Mouse (Mus musculus) hindbrain, postnatal 0 days (tissue): ENCODE results near the gene Chrna9. TPM values are rescaled to one million over a fixed set of nuclear protein-coding genes. Genes with fewer than 3 reads are reported as not detected.
A peak's percentile ranks its signal among the peaks of the same experiment; 100 is the strongest.

Experiments used
- ATAC-seq: fragments of 200-750 bp; cut with Nextera tagmentation; 2 replicates; pipeline ENCODE4 v1.8.0; 2017; ENCODE audit warnings: mild to moderate bottlenecking, moderate TSS enrichment, moderate library complexity
- DNase-seq: peaks from one replicate; pipeline ENCODE4 v3.0.0-alpha.2; 2015; ENCODE audit warnings: low spot score
- H3K27ac ChIP-seq: fragments of 300-500 bp; sonication (generic); 2 replicates; pipeline ENCODE4 v1.5.1; 2014; ENCODE audit warnings: mild to moderate bottlenecking
- H3K27me3 ChIP-seq: fragments of 300-500 bp; sonication (generic); 2 replicates; pipeline ENCODE4 v1.6.1; 2014; ENCODE audit warnings: low read length, mixed read lengths; ENCODE audit not compliant: insufficient read depth
- H3K36me3 ChIP-seq: fragments of 300-500 bp; sonication (generic); 2 replicates; pipeline ENCODE4 v1.6.1; 2014; ENCODE audit warnings: low read length, mixed read lengths; ENCODE audit not compliant: insufficient read depth
- H3K4me1 ChIP-seq: fragments of 300-500 bp; sonication (generic); 2 replicates; pipeline ENCODE4 v1.6.1; 2014; ENCODE audit warnings: antibody characterized with exemption, low read length, mixed read lengths; ENCODE audit not compliant: insufficient read depth
- H3K4me2 ChIP-seq: fragments of 300-500 bp; sonication (generic); 2 replicates; pipeline ENCODE4 v1.6.1; 2014; ENCODE audit warnings: low read depth, mild to moderate bottlenecking, low read length, moderate library complexity, mixed read lengths
- H3K4me3 ChIP-seq: fragments of 300-500 bp; sonication (generic); 2 replicates; pipeline ENCODE4 v1.5.1; 2014; ENCODE audit warnings: low read length
- H3K9ac ChIP-seq: fragments of 300-500 bp; sonication (generic); replicated peaks from 2 replicates; pipeline ENCODE4 v1.6.1; 2014; ENCODE audit warnings: mild to moderate bottlenecking, low read length, moderate library complexity, mixed read lengths
- H3K9me3 ChIP-seq: fragments of 300-500 bp; sonication (generic); 2 replicates; pipeline ENCODE4 v1.6.1; 2016; ENCODE audit warnings: low read length, mixed read lengths
- CTCF ChIP-seq: IDR thresholded peaks from 2 replicates; pipeline ENCODE4 v1.5.1; 2016; ENCODE audit warnings: antibody characterized with exemption, control low read depth, low read depth
- WGBS: fragments of 180-500 bp; shearing (Covaris S2); extraction: QIAGEN DNeasy Blood & Tissue Kit; methylation state at CpG from one replicate; pipeline ENCODE4 v1.1.7; 2014; 5-methylcytosine and 5-hydroxymethylcytosine counted together
- polyA plus RNA-seq: library from polyadenylated mRNA; unstranded; fragments of >200 nt; fragmentation: Nextera tagmentation; extraction: Ambion mirVana; gene quantifications from 2 replicates; pipeline ENCODE4 v1.2.1, GENCODE M21; 2015
- total RNA-seq: library from RNA; depleted of rRNA; stranded (reverse); fragments of >200 nt; gene quantifications from 2 replicates; pipeline ENCODE4 v1.2.3, GENCODE M21; 2014

Chrna9 gene
- total and polyA plus RNA-seq, 2 experiments from 2014 or later = not detected

DNA sequence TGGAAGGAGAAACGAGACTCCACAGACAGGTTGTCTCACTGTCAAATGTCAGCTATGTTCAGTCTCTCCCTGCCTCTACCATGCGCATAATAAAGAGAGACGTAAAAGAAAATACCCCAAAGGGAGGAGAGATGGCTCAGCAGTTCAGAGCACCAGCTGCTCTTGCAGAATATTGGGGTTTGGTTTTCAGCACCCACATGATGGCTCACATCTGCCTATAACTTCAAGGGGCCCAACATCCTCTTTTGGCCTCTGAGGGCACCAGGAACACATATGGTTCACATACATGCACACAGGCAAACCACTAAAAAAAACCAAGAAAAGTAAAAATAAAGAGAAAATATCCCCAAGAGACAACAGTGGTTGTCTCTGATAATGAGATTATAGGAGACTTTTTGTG lies 15.1 kb downstream of the Chrna9 start:
- Histone ChIP-seq H3K27me3 (no peaks in the 10 kb centered on the region), H3K9me3 (no peaks in the 10 kb centered on the region), H3K4me2 (no peak overlapping the region), H3K27ac (peak overlapping the region; percentile 86), H3K4me3 (no peak overlapping the region), H3K4me1 (peaks cover 11% of the 10 kb centered on the region), H3K9ac (no peak overlapping the region), H3K36me3 (no peaks in the 10 kb centered on the region)
- 13% methylated on average over 3 of the region's 3 CpGs for WGBS
- DNase-seq (no peak), ATAC-seq (no peak)
- no peak for TF ChIP-seq CTCF

DNA sequence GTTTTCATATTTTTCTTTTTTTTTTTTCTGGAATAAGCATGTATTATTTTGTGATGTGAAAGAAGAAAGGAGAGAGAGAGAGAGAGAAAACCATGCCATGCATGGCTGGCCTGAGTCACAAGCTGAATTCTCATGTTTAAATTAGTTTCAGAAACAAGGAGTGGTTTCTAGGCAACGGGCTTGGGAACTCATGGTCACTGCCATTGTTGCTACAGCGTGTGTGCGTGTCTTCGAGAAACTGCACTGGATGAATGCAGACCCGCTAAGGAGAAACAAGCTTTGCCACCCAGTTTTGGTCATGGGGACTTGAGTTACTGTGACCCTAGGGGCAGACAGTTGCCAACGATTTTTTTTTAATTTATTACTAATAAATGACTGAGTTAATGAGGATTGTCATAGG lies 15.5 kb downstream of the Chrna9 start:
- ATAC-seq (peak; percentile 83), DNase-seq (peak; percentile 88)
- Histone ChIP-seq H3K9me3 (no peaks in the 10 kb centered on the region), H3K4me3 (no peak overlapping the region), H3K4me2 (peak overlapping the region; percentile 42), H3K27ac (peak overlapping the region; percentile 86), H3K36me3 (no peaks in the 10 kb centered on the region), H3K4me1 (peaks cover 11% of the 10 kb centered on the region), H3K9ac (no peak overlapping the region), H3K27me3 (no peaks in the 10 kb centered on the region)
- TF ChIP-seq CTCF = no peak
- WGBS = 10% methylated on average over 6 of the region's 6 CpGs

DNA sequence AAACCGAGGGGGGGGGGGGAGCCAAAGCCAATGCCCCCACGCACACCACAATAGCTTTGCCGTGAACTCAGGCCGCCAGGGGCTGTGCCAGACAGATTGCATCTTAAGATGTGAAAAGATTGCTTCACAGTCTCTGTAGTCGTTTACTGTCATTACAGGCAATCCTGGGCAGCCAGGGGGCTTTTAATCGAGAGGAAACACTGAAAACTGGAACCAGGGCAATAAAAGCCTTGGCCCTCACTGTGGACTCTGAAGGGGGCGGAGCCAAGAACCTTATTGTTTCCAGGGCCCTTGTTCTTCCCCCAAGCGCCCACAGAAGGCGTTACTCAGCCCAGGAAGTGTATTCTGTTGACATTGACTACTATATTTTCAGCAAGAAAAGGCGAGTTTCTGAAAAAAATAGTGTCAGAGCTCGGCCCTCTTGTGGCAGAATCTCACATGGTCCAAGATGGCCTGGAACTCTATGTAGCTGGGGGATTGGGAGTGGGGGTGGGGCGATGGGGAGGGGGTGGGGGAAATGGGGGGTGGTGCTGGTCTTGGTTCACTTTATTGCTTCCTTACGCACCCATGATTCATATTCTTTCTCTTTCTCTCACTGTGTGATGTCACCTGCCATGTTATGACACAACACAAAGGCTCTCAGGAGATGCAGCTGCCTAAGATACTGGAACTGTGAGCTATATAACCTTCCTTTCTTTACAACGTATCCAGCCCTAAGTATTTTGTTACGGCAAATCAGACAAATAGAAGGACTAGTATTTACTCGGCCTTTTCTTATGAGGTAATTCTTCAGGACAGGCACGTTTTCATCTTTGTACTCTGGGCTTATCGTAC lies 16.2 kb downstream of the Chrna9 start:
- no peaks in the 10 kb centered on the region for H3K36me3 ChIP-seq
- DNase-seq (peak; percentile 68), ATAC-seq (peak; percentile 68)
- H3K4me1 ChIP-seq = peaks cover 11% of the 10 kb centered on the region
- peak overlapping the region; percentile 86 for H3K27ac ChIP-seq
- no peak overlapping the region for H3K4me3 ChIP-seq
- peak overlapping the region; percentile 42 for H3K4me2 ChIP-seq
- H3K27me3 ChIP-seq = no peaks in the 10 kb centered on the region
- H3K9ac ChIP-seq = no peak overlapping the region
- TF ChIP-seq CTCF = peak; percentile 33
- H3K9me3 ChIP-seq = no peaks in the 10 kb centered on the region
- WGBS = 35% methylated on average over 18 of the region's 18 CpGs

DNA sequence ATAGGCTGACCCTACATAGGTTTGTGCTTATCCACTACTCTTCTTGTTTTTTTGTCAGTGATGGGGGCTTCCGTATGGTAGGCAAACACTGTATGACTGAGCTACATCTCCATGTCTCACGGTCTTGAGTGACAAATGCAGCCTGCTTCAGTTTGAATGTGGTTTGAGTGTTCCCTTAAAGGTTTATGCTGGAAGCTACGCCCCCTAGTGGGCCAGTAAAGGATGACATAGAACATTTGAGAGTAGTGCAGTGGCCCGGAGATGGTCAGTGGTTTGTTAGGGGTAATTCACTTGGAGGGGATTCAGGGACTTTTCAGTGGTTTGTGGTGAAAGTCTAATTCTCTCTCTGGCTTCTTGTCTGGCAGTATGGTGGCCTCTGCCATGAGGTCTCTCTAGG lies 16.8 kb downstream of the Chrna9 start:
- Histone ChIP-seq H3K27me3 (no peaks in the 10 kb centered on the region), H3K4me3 (no peak overlapping the region), H3K4me2 (no peak overlapping the region), H3K27ac (peak overlapping the region; percentile 86; the same call in 1 of the 2 replicates), H3K4me1 (peaks cover 11% of the 10 kb centered on the region), H3K9ac (no peak overlapping the region), H3K36me3 (no peaks in the 10 kb centered on the region), H3K9me3 (no peaks in the 10 kb centered on the region)
- no peak for ATAC-seq
- peak; percentile 52 for TF ChIP-seq CTCF
- 72% methylated on average over 4 of the region's 4 CpGs for WGBS
- DNase-seq = peak; percentile 44

DNA sequence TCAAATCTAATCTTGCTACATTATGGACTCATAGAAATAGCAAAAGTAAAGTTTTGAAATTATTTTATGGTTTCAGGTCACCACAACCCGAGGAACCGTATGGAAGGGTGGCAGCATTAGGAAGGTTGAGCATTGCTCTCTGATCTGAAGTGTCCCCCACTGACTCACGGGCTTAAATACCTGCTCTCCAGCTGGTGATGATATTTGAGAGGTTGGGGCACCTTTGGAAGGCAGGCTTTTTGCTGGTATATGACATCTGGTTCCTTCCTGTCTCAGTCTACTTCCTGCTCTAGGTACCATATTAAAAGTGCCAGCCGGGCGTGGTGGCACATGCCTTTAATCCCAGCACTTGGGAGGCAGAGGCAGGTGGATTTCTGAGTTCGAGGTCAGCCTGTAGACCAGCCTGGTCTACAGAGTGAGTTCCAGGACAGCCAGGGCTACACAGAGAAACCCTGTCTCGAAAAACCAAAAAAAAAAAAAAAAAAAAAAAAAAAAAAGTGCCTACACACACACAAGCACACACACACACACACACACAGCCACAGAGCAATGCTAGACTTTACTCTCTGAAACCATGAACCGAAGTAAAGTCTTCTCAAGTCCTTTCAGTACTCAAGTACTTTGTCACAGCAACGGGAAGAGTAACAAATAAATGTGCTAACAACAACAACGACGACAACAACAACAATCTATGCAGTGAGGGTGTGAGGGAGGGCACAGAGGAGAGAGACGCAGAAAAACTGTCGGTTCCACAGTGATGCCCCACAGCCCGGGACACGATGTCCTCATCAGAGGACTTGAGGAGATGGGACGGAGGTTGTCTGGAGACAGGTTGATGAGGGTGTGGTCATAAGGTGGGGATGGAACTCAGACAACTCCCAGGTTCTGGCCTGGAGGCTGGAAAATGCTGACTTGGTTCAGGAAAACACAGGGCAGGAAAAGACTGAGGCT lies 19.7 kb downstream of the Chrna9 start:
- H3K9ac ChIP-seq = no peak overlapping the region
- no peaks in the 10 kb centered on the region for H3K27me3 ChIP-seq
- no peaks in the 10 kb centered on the region for H3K9me3 ChIP-seq
- no peak for TF ChIP-seq CTCF
- H3K4me1 ChIP-seq = peaks cover 11% of the 10 kb centered on the region
- H3K4me2 ChIP-seq = no peak overlapping the region
- no peaks in the 10 kb centered on the region for H3K36me3 ChIP-seq
- no peak overlapping the region for H3K4me3 ChIP-seq
- no peak for ATAC-seq
- peak overlapping the region; percentile 58 for H3K27ac ChIP-seq
- DNase-seq = no peak
- WGBS = 90% methylated on average over 16 of the region's 16 CpGs

DNA sequence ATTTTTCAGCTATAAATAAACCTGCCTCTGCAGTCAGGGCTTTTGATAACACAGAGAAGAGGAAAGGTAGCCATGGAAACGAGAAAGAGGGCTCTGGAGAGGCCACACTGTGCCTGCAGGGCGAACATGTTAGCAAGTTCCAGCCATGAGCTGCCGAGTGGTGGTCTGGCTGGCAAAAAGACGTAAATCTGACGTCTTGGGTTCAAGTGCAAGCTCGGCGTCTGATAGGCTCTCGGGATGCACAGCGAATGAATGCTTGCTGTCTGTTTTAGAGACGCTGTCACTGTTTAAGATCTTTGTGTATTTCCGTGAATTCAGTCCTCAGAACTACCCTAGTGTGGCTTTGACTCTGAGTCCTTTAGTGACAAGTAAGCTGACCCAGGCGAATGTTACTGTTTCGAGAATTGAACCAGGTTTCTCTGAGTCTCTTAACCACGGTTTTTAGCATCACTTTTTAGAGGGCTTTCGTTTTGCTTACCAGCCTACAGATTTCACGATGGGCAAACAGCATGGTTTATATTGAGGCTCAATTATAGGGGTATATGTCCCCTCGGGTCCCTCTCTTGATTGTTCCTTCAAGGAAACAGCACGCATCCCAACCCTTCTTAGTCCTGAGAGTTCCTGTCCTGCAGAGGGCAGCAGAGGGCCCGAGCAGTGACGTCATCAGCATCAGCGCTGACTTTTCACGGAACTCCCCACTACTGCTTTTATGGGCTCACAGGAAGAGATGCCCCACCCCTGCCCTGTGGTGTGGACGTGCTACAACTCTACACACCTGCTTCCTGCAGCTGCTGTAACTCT lies 20.8 kb downstream of the Chrna9 start:
- Histone ChIP-seq H3K9me3 (no peaks in the 10 kb centered on the region), H3K4me3 (peak overlapping the region; percentile 23), H3K9ac (no peak overlapping the region), H3K27me3 (no peaks in the 10 kb centered on the region), H3K4me2 (peak overlapping the region; percentile 42), H3K4me1 (peaks cover 4% of the 10 kb centered on the region; the same call in 1 of the 2 replicates), H3K27ac (peak overlapping the region; percentile 58), H3K36me3 (no peaks in the 10 kb centered on the region)
- 31% methylated on average over 23 of the region's 23 CpGs for WGBS
- TF ChIP-seq CTCF = peak; percentile 87
- DNase-seq (peak; percentile 85), ATAC-seq (peak; percentile 70; the same call in 1 of the 2 replicates)
